Mouse (Mus musculus): ENCODE results near the gene Smg9.

Gene Smg9

GRCm38 (mm10) chr7:24405649-24406048 is 6.2 kb downstream of the Smg9 start:
- no peak for ATAC-seq (ENCODE audit: insufficient number of reproducible peaks, low FRiP score, low TSS enrichment)

GRCm38 (mm10) chr7:24406528-24407344 is 7.3 kb downstream of the Smg9 start:
- ATAC-seq (ENCODE audit: insufficient number of reproducible peaks, low FRiP score, low TSS enrichment): peak; percentile 46; the same call in 1 of the 2 replicates

GRCm38 (mm10) chr7:24408186-24408585 is 8.8 kb downstream of the Smg9 start:
- no peak for ATAC-seq (ENCODE audit: insufficient number of reproducible peaks, low FRiP score, low TSS enrichment)

- ATAC-seq (ENCODE audit: insufficient number of reproducible peaks, low FRiP score, low TSS enrichment): no peak
Measured at GRCm38 (mm10) chr7:24410123-24410522, 10.7 kb downstream of the Smg9 start.

- ATAC-seq (ENCODE audit: insufficient number of reproducible peaks, low FRiP score, low TSS enrichment): no peak
Measured at GRCm38 (mm10) chr7:24410831-24411230, 11.4 kb downstream of the Smg9 start.

- ATAC-seq (ENCODE audit: insufficient number of reproducible peaks, low FRiP score, low TSS enrichment): no peak
Measured at GRCm38 (mm10) chr7:24413630-24414029, 14.2 kb downstream of the Smg9 start.

- no peak for ATAC-seq (ENCODE audit: insufficient number of reproducible peaks, low FRiP score, low TSS enrichment)
Measured at GRCm38 (mm10) chr7:24415261-24415660, 15.8 kb downstream of the Smg9 start.

GRCm38 (mm10) chr7:24419579-24419978 is 20.2 kb downstream of the Smg9 start:
- no peak for ATAC-seq (ENCODE audit: insufficient number of reproducible peaks, low FRiP score, low TSS enrichment)

GRCm38 (mm10) chr7:24421648-24422047 is 22.2 kb downstream of the Smg9 start:
- ATAC-seq (ENCODE audit: insufficient number of reproducible peaks, low FRiP score, low TSS enrichment): no peak

- ATAC-seq (ENCODE audit: insufficient number of reproducible peaks, low FRiP score, low TSS enrichment): no peak
Measured at GRCm38 (mm10) chr7:24422251-24422650, 22.8 kb downstream of the Smg9 start.

- no peak for ATAC-seq (ENCODE audit: insufficient number of reproducible peaks, low FRiP score, low TSS enrichment)
Measured at GRCm38 (mm10) chr7:24423107-24423763, 23.8 kb downstream of the Smg9 start.

GRCm38 (mm10) chr7:24423956-24424732 is 24.7 kb downstream of the Smg9 start:
- peak; percentile 53; the same call in 1 of the 2 replicates for ATAC-seq (ENCODE audit: insufficient number of reproducible peaks, low FRiP score, low TSS enrichment)

- no peak for ATAC-seq (ENCODE audit: insufficient number of reproducible peaks, low FRiP score, low TSS enrichment)
Measured at GRCm38 (mm10) chr7:24425919-24426318, 26.5 kb downstream of the Smg9 start.

GRCm38 (mm10) chr7:24427168-24427567 is 27.7 kb downstream of the Smg9 start:
- no peak for ATAC-seq (ENCODE audit: insufficient number of reproducible peaks, low FRiP score, low TSS enrichment)

- no peak for ATAC-seq (ENCODE audit: insufficient number of reproducible peaks, low FRiP score, low TSS enrichment)
Measured at GRCm38 (mm10) chr7:24428725-24429124, 29.3 kb downstream of the Smg9 start.

- ATAC-seq (ENCODE audit: insufficient number of reproducible peaks, low FRiP score, low TSS enrichment): peak; percentile 85
Measured at GRCm38 (mm10) chr7:24429413-24430112, 30.1 kb downstream of the Smg9 start.

- ATAC-seq (ENCODE audit: insufficient number of reproducible peaks, low FRiP score, low TSS enrichment): no peak
Measured at GRCm38 (mm10) chr7:24430551-24431345, 31.3 kb downstream of the Smg9 start.

GRCm38 (mm10) chr7:24431713-24432112 is 32.3 kb downstream of the Smg9 start:
- no peak for ATAC-seq (ENCODE audit: insufficient number of reproducible peaks, low FRiP score, low TSS enrichment)

- no peak for ATAC-seq (ENCODE audit: insufficient number of reproducible peaks, low FRiP score, low TSS enrichment)
Measured at GRCm38 (mm10) chr7:24435305-24435704, 35.9 kb downstream of the Smg9 start.
